Mouse (Mus musculus) megakaryocyte, embryonic 14.5 days (primary cell): ENCODE data around the gene Mapk1. TPM values are rescaled to one million over a fixed set of nuclear protein-coding genes. Genes with fewer than 3 reads are reported as not detected.
A peak's percentile ranks its signal among the peaks of the same experiment; 100 is the strongest.

ENCODE experiments used
- H3K27me3 ChIP-seq: replicated peaks from 2 replicates; pipeline ENCODE3; 2012; ENCODE audit warnings: inconsistent platforms
- H3K36me3 ChIP-seq: replicated peaks from 2 replicates; pipeline ENCODE3; 2012; ENCODE audit warnings: low read length, inconsistent platforms, mixed read lengths
- H3K4me1 ChIP-seq: 2 replicates; pipeline ENCODE4 v1.6.1; 2012; ENCODE audit warnings: inconsistent platforms
- H3K4me3 ChIP-seq: replicated peaks from 2 replicates; pipeline ENCODE3; 2012; ENCODE audit warnings: moderate library complexity, mild to moderate bottlenecking, inconsistent platforms
- H3K9me3 ChIP-seq: 2 replicates; pipeline ENCODE4 v1.6.1; 2012; ENCODE audit warnings: inconsistent platforms
- FLI1 ChIP-seq: IDR thresholded peaks from 2 replicates; pipeline ENCODE4 v1.6.1; 2012; ENCODE audit warnings: low read length, inconsistent platforms, mixed read lengths
- GATA1 ChIP-seq: IDR thresholded peaks from 3 replicates; pipeline ENCODE4 v1.6.1; 2012; ENCODE audit warnings: mixed read lengths, low read length, inconsistent platforms, borderline replicate concordance
- polyA plus RNA-seq: library from polyadenylated mRNA; stranded (reverse); fragments of >175 nt; gene quantifications from 2 replicates; pipeline ENCODE4 v1.2.3, GENCODE M21; 2012; ENCODE audit warnings: low replicate concordance; ENCODE audit not compliant: insufficient read depth

The Mapk1 gene
- 17.1 and 17.7 TPM in 2 replicates for polyA plus RNA-seq

DNA sequence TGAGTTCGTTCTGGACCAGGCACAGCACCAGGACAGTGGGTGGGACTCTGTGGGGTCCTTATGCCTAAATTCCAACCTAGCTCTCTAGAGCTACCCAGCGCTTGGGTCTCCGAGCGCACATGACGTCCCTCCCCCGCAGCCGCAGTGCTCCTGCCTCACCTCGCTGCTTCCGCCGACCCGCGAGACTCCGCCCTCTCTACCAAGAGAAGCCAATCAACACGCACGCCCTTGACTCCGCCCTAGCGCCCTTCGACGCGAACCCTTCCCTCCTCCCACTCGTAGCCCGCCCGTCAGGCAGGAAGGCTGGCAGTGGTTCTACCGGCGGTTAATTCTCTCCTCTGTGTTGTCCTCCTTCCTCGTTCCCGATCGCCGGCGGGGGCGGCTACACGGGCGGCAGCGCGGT, at the start of gene Mapk1:
Gene Mapk1 (plus strand): TSS at position 252 of the 403 bp plus-strand sequence.
- Histone ChIP-seq H3K9me3 (no peaks in the 10 kb centered on the region), H3K4me3 (peak within 1 kb of the TSS; percentile 100), H3K27me3 (no peaks in the 10 kb centered on the region), H3K4me1 (peaks cover 40% of the 10 kb centered on the region), H3K36me3 (peaks cover 15% of the 10 kb centered on the region)
- TF ChIP-seq FLI1, result no peak
- no peak for TF ChIP-seq GATA1

DNA sequence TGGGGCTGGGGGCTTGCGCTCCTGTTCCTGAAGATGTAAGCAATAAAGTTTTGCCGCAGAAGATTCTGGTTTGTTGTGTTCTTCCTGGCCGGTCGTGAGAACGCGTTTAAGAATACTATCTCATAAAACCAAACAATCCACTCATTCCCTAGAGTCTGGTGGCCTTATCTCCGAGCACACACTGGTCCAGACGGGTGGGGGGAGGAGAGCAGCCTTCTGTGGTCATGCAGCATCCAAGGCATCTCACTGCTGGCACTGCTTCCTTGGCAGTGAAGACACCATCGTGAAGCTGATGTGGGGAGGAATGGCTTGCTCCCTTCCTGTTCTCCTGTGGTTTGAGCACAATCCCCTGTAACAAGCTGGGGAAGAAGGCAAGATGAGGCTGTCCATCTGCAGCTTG, 43.6 kb upstream of the Mapk1 start:
- peak overlapping the region; percentile 19 for H3K4me3 ChIP-seq
- H3K4me1 ChIP-seq, result peaks cover 4% of the 10 kb centered on the region
- TF ChIP-seq GATA1 (no peak), FLI1 (no peak)
- peaks cover 6% of the 10 kb centered on the region for H3K27me3 ChIP-seq
- H3K36me3 ChIP-seq, result no peaks in the 10 kb centered on the region
- H3K9me3 ChIP-seq, result peaks cover 15% of the 10 kb centered on the region

DNA sequence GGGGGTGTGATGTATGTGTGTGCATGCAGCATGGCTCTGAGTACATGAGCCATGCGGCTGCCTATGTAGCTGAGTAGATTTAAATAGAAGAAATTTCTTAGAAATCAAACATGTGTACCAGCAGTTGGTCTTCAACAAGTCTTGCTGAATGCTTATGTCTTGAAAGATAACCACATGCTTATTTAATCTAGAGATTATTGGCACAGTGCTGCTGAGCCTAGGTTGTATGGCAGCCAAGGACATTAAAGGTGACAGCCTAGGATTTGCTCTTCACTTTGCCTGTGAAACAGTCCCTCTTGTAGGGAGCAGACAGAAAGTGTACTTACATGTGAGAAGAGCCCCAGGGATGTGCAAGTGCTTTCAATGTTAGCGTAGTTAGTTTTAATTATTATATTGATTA, 42.1 kb upstream of the Mapk1 start:
- Histone ChIP-seq H3K4me1 (peaks cover 4% of the 10 kb centered on the region), H3K4me3 (no peak overlapping the region), H3K27me3 (peaks cover 6% of the 10 kb centered on the region), H3K9me3 (peaks cover 15% of the 10 kb centered on the region), H3K36me3 (no peaks in the 10 kb centered on the region)
- TF ChIP-seq GATA1 (no peak), FLI1 (no peak)

DNA sequence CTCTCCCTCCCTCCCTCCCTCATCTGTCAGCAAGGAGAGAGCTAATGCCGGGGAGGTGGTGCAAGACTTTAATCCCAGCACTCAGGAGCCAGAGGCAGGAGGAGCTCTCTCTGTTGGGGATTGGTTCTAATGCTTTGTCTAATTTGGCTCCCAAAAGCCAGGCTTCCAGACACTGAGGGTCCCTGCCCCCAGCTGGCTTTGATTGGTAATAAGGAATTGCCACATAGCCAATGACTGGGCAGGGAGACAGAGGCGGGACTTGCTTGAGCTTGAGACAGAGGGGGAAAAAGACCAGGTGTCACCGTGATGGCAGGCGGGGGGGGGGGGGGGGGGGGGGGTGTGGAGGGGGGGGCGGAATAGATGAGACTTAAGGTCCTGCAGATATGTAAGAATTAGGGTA, 24.6 kb upstream of the Mapk1 start:
- peaks cover 2% of the 10 kb centered on the region for H3K27me3 ChIP-seq
- H3K4me1 ChIP-seq, result no peaks in the 10 kb centered on the region
- TF ChIP-seq GATA1, result no peak
- no peak for TF ChIP-seq FLI1
- H3K36me3 ChIP-seq, result no peaks in the 10 kb centered on the region
- no peaks in the 10 kb centered on the region for H3K9me3 ChIP-seq
- no peak overlapping the region for H3K4me3 ChIP-seq

DNA sequence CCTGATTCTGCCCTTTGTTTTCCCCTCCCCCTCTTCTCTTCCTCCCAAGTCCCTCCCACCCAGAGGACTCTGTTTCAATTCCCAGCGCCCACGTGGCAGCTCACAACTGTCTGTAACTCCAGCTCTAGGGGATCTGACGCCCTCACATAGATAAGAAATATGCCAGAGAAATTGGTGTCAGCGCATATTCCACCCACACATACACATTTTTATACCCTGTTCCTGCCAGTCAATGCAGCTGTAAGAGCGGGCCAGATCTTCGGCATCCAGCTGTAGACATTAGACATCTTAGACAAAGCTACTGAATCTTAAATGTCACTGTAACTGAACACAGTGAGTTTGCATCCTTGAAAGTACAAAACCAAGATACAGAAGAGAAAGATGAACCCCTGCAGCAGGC, 23.3 kb upstream of the Mapk1 start:
- Histone ChIP-seq H3K36me3 (no peaks in the 10 kb centered on the region), H3K4me1 (no peaks in the 10 kb centered on the region), H3K9me3 (no peaks in the 10 kb centered on the region), H3K27me3 (peaks cover 2% of the 10 kb centered on the region), H3K4me3 (no peak overlapping the region)
- TF ChIP-seq GATA1 (no peak), FLI1 (no peak)

DNA sequence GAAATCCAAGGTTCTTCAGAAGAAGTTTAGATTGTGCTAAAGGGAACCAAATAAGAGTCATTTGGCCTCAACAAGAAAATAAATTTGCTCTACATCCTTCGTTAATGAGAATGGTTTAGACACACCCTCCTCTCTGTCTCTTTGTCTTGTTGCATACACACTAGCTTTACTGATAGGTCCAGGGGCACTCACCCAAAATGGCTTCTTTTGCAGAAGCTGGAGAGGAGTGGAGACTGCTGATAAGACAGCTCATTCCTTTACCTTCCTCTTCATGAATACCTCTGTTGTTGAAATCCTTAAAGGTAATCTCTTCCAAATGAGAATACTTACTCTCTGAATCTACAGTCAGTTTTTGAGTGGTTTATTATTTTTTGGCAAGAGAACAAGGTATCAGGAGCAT, 18.0 kb upstream of the Mapk1 start:
- TF ChIP-seq FLI1 (no peak), GATA1 (no peak)
- no peak overlapping the region for H3K4me3 ChIP-seq
- H3K9me3 ChIP-seq, result no peaks in the 10 kb centered on the region
- H3K36me3 ChIP-seq, result no peaks in the 10 kb centered on the region
- no peaks in the 10 kb centered on the region for H3K4me1 ChIP-seq
- H3K27me3 ChIP-seq, result peaks cover 3% of the 10 kb centered on the region

DNA sequence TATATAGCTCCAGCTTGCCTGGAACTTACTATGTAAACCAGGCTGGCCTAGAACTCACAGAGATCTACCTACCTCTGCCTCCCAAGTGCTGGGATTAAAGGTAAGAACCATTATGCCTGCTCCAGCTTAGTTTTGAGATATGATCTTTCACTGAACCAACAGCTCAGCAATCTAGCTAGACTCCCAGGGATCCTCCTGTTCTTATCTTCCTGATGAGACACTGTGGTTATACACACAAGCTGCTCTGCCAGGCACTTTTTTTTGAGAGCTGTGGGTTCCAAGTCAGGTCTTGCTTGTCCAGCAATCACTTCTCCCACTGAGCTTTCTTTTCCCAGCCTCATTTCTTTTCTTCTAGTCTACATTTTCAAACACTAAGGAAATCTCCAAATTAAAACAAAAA, 16.9 kb upstream of the Mapk1 start:
- Histone ChIP-seq H3K4me3 (no peak overlapping the region), H3K27me3 (peaks cover 3% of the 10 kb centered on the region), H3K36me3 (no peaks in the 10 kb centered on the region), H3K4me1 (no peaks in the 10 kb centered on the region), H3K9me3 (no peaks in the 10 kb centered on the region)
- TF ChIP-seq FLI1 (no peak), GATA1 (no peak)

DNA sequence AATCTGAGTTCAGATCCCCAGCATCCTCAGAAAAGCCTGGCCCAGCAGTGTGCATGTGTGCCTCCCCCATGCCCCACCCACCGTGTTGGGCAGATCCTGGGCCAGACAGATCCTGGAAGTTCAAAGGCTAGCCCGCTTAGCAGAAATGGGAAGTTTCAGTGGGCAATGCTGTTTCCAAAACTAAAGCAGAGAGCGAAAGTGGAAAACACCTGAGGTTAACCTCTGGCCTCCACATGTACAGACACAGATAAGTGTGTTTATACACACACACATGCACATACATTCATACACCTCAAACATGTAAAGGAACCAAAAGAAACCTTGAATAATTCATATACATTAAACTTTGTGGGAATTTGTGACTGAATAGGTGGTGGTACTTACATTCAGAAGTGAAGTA, 5.1 kb upstream of the Mapk1 start:
- H3K27me3 ChIP-seq, result no peaks in the 10 kb centered on the region
- no peak overlapping the region for H3K4me3 ChIP-seq
- peaks cover 22% of the 10 kb centered on the region for H3K9me3 ChIP-seq
- H3K36me3 ChIP-seq, result no peaks in the 10 kb centered on the region
- TF ChIP-seq FLI1, result no peak
- TF ChIP-seq GATA1, result no peak
- peaks cover 9% of the 10 kb centered on the region for H3K4me1 ChIP-seq

DNA sequence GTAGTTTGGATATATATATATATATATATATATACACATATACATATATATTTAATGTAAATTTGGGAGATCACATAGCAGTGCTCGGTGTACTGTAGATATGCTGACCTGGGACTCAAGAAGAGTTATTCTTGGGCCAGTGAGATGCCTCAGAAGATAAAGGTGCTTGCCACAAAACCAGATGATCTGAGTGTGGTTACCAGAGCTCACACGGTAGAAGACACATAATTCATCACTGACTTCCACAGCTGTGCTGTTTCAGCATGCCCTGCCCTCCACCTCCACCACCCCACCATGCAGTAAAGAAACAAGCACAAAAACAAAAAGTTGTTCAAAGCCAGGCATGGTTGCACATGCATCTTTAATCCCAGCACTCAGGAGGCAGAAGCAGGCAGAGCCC, 4.4 kb upstream of the Mapk1 start:
- peaks cover 22% of the 10 kb centered on the region for H3K9me3 ChIP-seq
- H3K27me3 ChIP-seq, result no peaks in the 10 kb centered on the region
- H3K4me1 ChIP-seq, result peaks cover 10% of the 10 kb centered on the region
- H3K4me3 ChIP-seq, result no peak overlapping the region
- no peaks in the 10 kb centered on the region for H3K36me3 ChIP-seq
- TF ChIP-seq GATA1 (no peak), FLI1 (no peak)

DNA sequence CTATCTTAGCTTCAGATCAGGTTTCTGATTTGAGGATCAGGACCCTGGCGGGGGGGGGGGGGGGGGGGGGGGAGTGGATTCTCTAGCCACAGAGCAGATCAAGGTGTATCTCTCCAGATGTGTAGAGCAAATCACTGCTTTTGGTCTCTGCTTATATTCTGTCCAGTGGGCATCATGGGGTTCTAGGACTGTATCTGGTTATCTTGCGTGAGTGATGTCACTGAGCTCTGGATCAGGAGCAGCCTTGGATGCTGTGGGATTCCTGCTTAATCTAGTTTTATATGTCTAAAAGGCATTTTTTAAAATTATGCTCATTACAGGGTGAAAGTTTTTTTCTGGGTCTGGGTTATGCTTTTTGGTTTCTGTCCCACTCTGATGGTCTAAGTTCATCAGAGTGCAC, 546 bp upstream of the Mapk1 start:
- TF ChIP-seq GATA1 (no peak), FLI1 (no peak)
- H3K4me1 ChIP-seq, result peaks cover 37% of the 10 kb centered on the region
- H3K27me3 ChIP-seq, result no peaks in the 10 kb centered on the region
- no peaks in the 10 kb centered on the region for H3K9me3 ChIP-seq
- peak overlapping the region; percentile 100 for H3K4me3 ChIP-seq
- H3K36me3 ChIP-seq, result peaks cover 12% of the 10 kb centered on the region
